Mouse (Mus musculus): ENCODE measurements around the gene Ciao2b. TPM values are rescaled to one million over a fixed set of nuclear protein-coding genes. Genes with fewer than 3 reads are reported as not detected.

Ciao2b gene
- polyA plus RNA-seq, 1 experiment = 63.4 TPM

DNA sequence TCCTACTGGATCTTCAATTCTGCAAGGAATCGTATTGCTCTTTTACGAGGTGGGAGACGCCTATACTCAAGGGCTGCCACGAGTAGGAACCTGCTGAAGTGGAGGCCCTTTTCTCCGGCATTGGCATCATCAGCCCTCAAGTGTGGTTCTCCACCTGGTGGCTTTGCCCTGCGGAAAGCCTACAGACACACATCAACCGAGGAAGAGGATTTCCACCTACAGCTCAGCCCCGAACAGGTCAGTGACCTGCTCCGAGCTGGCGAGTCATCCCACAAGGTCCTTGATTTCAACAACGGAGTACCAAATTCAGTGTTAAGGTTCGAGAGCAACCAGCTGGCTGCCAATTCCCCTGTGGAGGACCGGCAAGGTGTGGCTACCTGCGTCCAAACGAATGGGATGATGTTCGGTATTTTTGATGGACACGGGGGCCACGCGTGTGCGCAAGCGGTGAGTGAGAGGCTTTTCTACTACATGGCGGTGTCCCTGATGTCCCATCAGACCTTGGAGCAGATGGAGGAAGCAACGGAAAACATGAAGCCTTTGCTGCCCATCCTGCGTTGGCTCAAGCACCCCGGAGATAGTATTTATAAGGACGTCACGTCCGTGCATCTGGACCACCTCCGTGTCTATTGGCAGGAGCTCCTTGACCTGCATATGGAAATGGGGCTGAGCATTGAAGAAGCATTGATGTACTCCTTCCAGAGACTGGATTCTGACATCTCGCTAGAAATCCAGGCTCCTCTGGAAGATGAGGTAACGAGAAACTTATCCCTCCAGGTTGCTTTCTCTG is 48.0 kb downstream of the Ciao2b start:
- H3K27me3 ChIP-seq (ENCODE audit: control insufficient read depth, insufficient read depth, low read length, poor library complexity, severe bottlenecking) = no peaks in the 10 kb centered on the region
- no peak for TF ChIP-seq CTCF (IDR thresholded peaks at IDR 0.05; ENCODE audit: low read depth, low read length)
- no peak for TF ChIP-seq EP300 (IDR thresholded peaks at IDR 0.05; ENCODE audit: insufficient read depth, low read depth, low read length)
- TF ChIP-seq POLR2A (IDR thresholded peaks at IDR 0.05; ENCODE audit: insufficient read depth, low read length) = no peak
- H3K4me1 ChIP-seq (ENCODE audit: control insufficient read depth, insufficient read depth, low read length) = peaks cover 2% of the 10 kb centered on the region
- no peak overlapping the region for H3K9ac ChIP-seq (ENCODE audit: low read depth, poor library complexity, severe bottlenecking)
- no peaks in the 10 kb centered on the region for H3K9me3 ChIP-seq (replicated peaks; ENCODE audit: control insufficient read depth, insufficient read depth, low read length, poor library complexity, severe bottlenecking)
- peaks cover 38% of the 10 kb centered on the region for H3K36me3 ChIP-seq (ENCODE audit: control insufficient read depth, insufficient read depth, low read length, poor library complexity, severe bottlenecking)
- H3K4me3 ChIP-seq (ENCODE audit: low read depth, low read length) = no peak overlapping the region
- H3K27ac ChIP-seq (ENCODE audit: insufficient read depth, low read length) = no peak overlapping the region

GRCm38 (mm10) chr8:104592566-104592965 is 49.2 kb downstream of the Ciao2b start:
- Histone ChIP-seq H3K27me3 (ENCODE audit: control insufficient read depth, insufficient read depth, low read length, poor library complexity, severe bottlenecking) (no peaks in the 10 kb centered on the region; the same call in 1 of the 2 replicates), H3K36me3 (ENCODE audit: control insufficient read depth, insufficient read depth, low read length, poor library complexity, severe bottlenecking) (peaks cover 38% of the 10 kb centered on the region), H3K4me1 (ENCODE audit: control insufficient read depth, insufficient read depth, low read length) (peaks cover 2% of the 10 kb centered on the region), H3K27ac (ENCODE audit: insufficient read depth, low read length) (no peak overlapping the region), H3K9ac (ENCODE audit: low read depth, poor library complexity, severe bottlenecking) (0 out of 2 replicates have a peak overlapping the region, but pooled peaks have one; percentile 14), H3K9me3 (replicated peaks; ENCODE audit: control insufficient read depth, insufficient read depth, low read length, poor library complexity, severe bottlenecking) (no peaks in the 10 kb centered on the region), H3K4me3 (ENCODE audit: low read depth, low read length) (no peak overlapping the region)
- TF ChIP-seq EP300 (IDR thresholded peaks at IDR 0.05; ENCODE audit: insufficient read depth, low read depth, low read length) (no peak), POLR2A (IDR thresholded peaks at IDR 0.05; ENCODE audit: insufficient read depth, low read length) (no peak), CTCF (IDR thresholded peaks at IDR 0.05; ENCODE audit: low read depth, low read length) (no peak)

DNA sequence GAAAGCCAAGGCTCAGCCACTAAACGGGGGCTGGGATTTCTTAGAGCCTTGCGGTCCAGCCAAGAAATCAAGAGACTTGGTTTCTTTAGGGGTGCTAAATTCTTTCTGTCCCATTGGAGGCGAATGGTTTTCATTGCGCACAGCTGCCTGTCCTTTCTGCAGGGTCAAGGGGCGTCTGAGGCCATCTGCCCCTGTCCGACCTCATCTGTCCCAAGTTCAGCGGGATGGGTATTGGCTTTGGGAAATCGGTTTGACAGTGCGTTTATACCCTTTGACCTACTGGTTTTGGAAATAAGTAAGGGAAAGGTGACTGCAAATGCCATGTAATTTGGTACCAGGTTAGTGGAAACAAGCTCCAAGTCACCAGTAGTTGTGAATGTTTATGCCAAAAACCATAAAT is 49.9 kb downstream of the Ciao2b start:
- Histone ChIP-seq H3K9me3 (replicated peaks; ENCODE audit: control insufficient read depth, insufficient read depth, low read length, poor library complexity, severe bottlenecking) (no peaks in the 10 kb centered on the region), H3K4me1 (ENCODE audit: control insufficient read depth, insufficient read depth, low read length) (peaks cover 2% of the 10 kb centered on the region), H3K27ac (ENCODE audit: insufficient read depth, low read length) (no peak overlapping the region), H3K9ac (ENCODE audit: low read depth, poor library complexity, severe bottlenecking) (peak overlapping the region; percentile 54), H3K36me3 (ENCODE audit: control insufficient read depth, insufficient read depth, low read length, poor library complexity, severe bottlenecking) (peaks cover 34% of the 10 kb centered on the region), H3K27me3 (ENCODE audit: control insufficient read depth, insufficient read depth, low read length, poor library complexity, severe bottlenecking) (no peaks in the 10 kb centered on the region; the same call in 1 of the 2 replicates), H3K4me3 (ENCODE audit: low read depth, low read length) (peak overlapping the region; percentile 70)
- no peak for TF ChIP-seq POLR2A (IDR thresholded peaks at IDR 0.05; ENCODE audit: insufficient read depth, low read length)
- TF ChIP-seq CTCF (IDR thresholded peaks at IDR 0.05; ENCODE audit: low read depth, low read length) = no peak
- TF ChIP-seq EP300 (IDR thresholded peaks at IDR 0.05; ENCODE audit: insufficient read depth, low read depth, low read length) = no peak

- Histone ChIP-seq H3K36me3 (ENCODE audit: control insufficient read depth, insufficient read depth, low read length, poor library complexity, severe bottlenecking) (peaks cover 29% of the 10 kb centered on the region), H3K9ac (ENCODE audit: low read depth, poor library complexity, severe bottlenecking) (peak within 1 kb of the TSS; percentile 54), H3K27ac (ENCODE audit: insufficient read depth, low read length) (0 out of 2 replicates have a peak within 1 kb of the TSS, but pooled peaks have one; percentile 27), H3K4me1 (ENCODE audit: control insufficient read depth, insufficient read depth, low read length) (peaks cover 2% of the 10 kb centered on the region), H3K27me3 (ENCODE audit: control insufficient read depth, insufficient read depth, low read length, poor library complexity, severe bottlenecking) (no peaks in the 10 kb centered on the region; the same call in 1 of the 2 replicates), H3K4me3 (ENCODE audit: low read depth, low read length) (peak within 1 kb of the TSS; percentile 70), H3K9me3 (replicated peaks; ENCODE audit: control insufficient read depth, insufficient read depth, low read length, poor library complexity, severe bottlenecking) (no peaks in the 10 kb centered on the region)
- no peak for TF ChIP-seq POLR2A (IDR thresholded peaks at IDR 0.05; ENCODE audit: insufficient read depth, low read length)
- TF ChIP-seq CTCF (IDR thresholded peaks at IDR 0.05; ENCODE audit: low read depth, low read length) = no peak
- peak; percentile 51; the same call in 1 of the 2 replicates for TF ChIP-seq EP300 (IDR thresholded peaks at IDR 0.05; ENCODE audit: insufficient read depth, low read depth, low read length)
Measured at GRCm38 (mm10) chr8:104591133-104591834, 50.5 kb downstream of the Ciao2b start, which contains the start of gene Pdp2. Pdp2 (plus strand) TSS chr8:104591451.

GRCm38 (mm10) chr8:104590284-104590683 is 51.5 kb downstream of the Ciao2b start:
- H3K4me1 ChIP-seq (ENCODE audit: control insufficient read depth, insufficient read depth, low read length) = peaks cover 2% of the 10 kb centered on the region
- H3K4me3 ChIP-seq (ENCODE audit: low read depth, low read length) = no peak overlapping the region
- TF ChIP-seq CTCF (IDR thresholded peaks at IDR 0.05; ENCODE audit: low read depth, low read length) (no peak), POLR2A (IDR thresholded peaks at IDR 0.05; ENCODE audit: insufficient read depth, low read length) (no peak), EP300 (IDR thresholded peaks at IDR 0.05; ENCODE audit: insufficient read depth, low read depth, low read length) (no peak)
- peaks cover 3% of the 10 kb centered on the region; the same call in 1 of the 2 replicates for H3K9me3 ChIP-seq (replicated peaks; ENCODE audit: control insufficient read depth, insufficient read depth, low read length, poor library complexity, severe bottlenecking)
- H3K36me3 ChIP-seq (ENCODE audit: control insufficient read depth, insufficient read depth, low read length, poor library complexity, severe bottlenecking) = peaks cover 19% of the 10 kb centered on the region
- no peak overlapping the region for H3K27ac ChIP-seq (ENCODE audit: insufficient read depth, low read length)
- H3K9ac ChIP-seq (ENCODE audit: low read depth, poor library complexity, severe bottlenecking) = no peak overlapping the region
- H3K27me3 ChIP-seq (ENCODE audit: control insufficient read depth, insufficient read depth, low read length, poor library complexity, severe bottlenecking) = no peaks in the 10 kb centered on the region; the same call in 1 of the 2 replicates

Other genes with a start within 250 kb of the Ciao2b start
- gene Cmtm4, start 246.2 kb downstream of the Ciao2b start, polyA plus RNA-seq (2011; ENCODE audit: insufficient read depth, insufficient read length, low read depth, missing spikeins) = 53.7 and 58.1 TPM in 2 replicates
- gene Dync1li2, start 198.9 kb downstream of the Ciao2b start, polyA plus RNA-seq (2011; ENCODE audit: insufficient read depth, insufficient read length, low read depth, missing spikeins) = 43.2 and 54.9 TPM in 2 replicates
- gene Terb1, start 132.1 kb downstream of the Ciao2b start, polyA plus RNA-seq (2011; ENCODE audit: insufficient read depth, insufficient read length, low read depth, missing spikeins) = 1.1 and 1.5 TPM in 2 replicates
- 114 and 125 TPM in 2 replicates for gene Nae1, start 107.3 kb downstream of the Ciao2b start, polyA plus RNA-seq (2011; ENCODE audit: insufficient read depth, insufficient read length, low read depth, missing spikeins)
- gene Car7, start 107.3 kb downstream of the Ciao2b start, polyA plus RNA-seq (2011; ENCODE audit: insufficient read depth, insufficient read length, low read depth, missing spikeins) = 1.2 and 1.4 TPM in 2 replicates
- gene Pdp2, start 50.5 kb downstream of the Ciao2b start, polyA plus RNA-seq (2011; ENCODE audit: insufficient read depth, insufficient read length, low read depth, missing spikeins) = 12.1 and 13.0 TPM in 2 replicates
- not detected in 2 replicates for gene Cdh16, start 17.6 kb downstream of the Ciao2b start, polyA plus RNA-seq (2011; ENCODE audit: insufficient read depth, insufficient read length, low read depth, missing spikeins)
- 1.4 and 1.9 TPM in 2 replicates for gene Rrad, start 10.6 kb downstream of the Ciao2b start, polyA plus RNA-seq (2011; ENCODE audit: insufficient read depth, insufficient read length, low read depth, missing spikeins)
- not detected in 2 replicates for gene Ces2a, start 92.0 kb upstream of the Ciao2b start, polyA plus RNA-seq (2011; ENCODE audit: insufficient read depth, insufficient read length, low read depth, missing spikeins)
- not detected in 2 replicates for gene Ces2b, start 189.6 kb upstream of the Ciao2b start, polyA plus RNA-seq (2011; ENCODE audit: insufficient read depth, insufficient read length, low read depth, missing spikeins)
- gene Ces2c, start 205.1 kb upstream of the Ciao2b start, polyA plus RNA-seq (2011; ENCODE audit: insufficient read depth, insufficient read length, low read depth, missing spikeins) = not detected in 2 replicates

Data from ES-Bruce4 (cell line).